Mouse (Mus musculus) olfactory bulb, adult 2 months (tissue): ENCODE results near the gene Chka. TPM values are rescaled to one million over a fixed set of nuclear protein-coding genes. Genes with fewer than 3 reads are reported as not detected.

Experiments used
- H3K27ac ChIP-seq: fragments of 200-500 bp; 2 replicates; pipeline ENCODE4 v1.5.1; 2012; ENCODE audit warnings: low read depth, low read length; ENCODE audit not compliant: insufficient read depth
- H3K4me1 ChIP-seq: fragments of 200-500 bp; 2 replicates; pipeline ENCODE4 v1.6.1; 2012; ENCODE audit warnings: low read length; ENCODE audit not compliant: control insufficient read depth, insufficient read depth
- H3K4me3 ChIP-seq: fragments of 200-500 bp; 2 replicates; pipeline ENCODE4 v1.5.1; 2012; ENCODE audit warnings: mild to moderate bottlenecking, low read depth, low read length, moderate library complexity; ENCODE audit not compliant: insufficient read depth
- CTCF ChIP-seq: fragments of 200-500 bp; IDR thresholded peaks from 2 replicates; pipeline ENCODE4 v1.5.1; 2012; ENCODE audit warnings: low read depth, mild to moderate bottlenecking, low read length, moderate library complexity; ENCODE audit not compliant: insufficient read depth
- POLR2A ChIP-seq: fragments of 200-500 bp; IDR thresholded peaks from 2 replicates; pipeline ENCODE4 v1.6.1; 2012; ENCODE audit warnings: mild to moderate bottlenecking, low read depth, low read length, moderate library complexity; ENCODE audit not compliant: insufficient read depth
- WGBS: fragments of 180-500 bp; shearing (Covaris S2); methylation state at CpG from one replicate; pipeline ENCODE4 v1.1.7; 2018; 5-methylcytosine and 5-hydroxymethylcytosine counted together
- polyA plus RNA-seq: library from polyadenylated mRNA; stranded (reverse); fragments of >200 nt; gene quantifications from 2 replicates; pipeline ENCODE4 v1.2.4, GENCODE M21; 2012; ENCODE audit warnings: low replicate concordance; ENCODE audit not compliant: missing spikeins, insufficient read depth, insufficient read length

The Chka gene
- polyA plus RNA-seq, 1 experiment = not detected

DNA sequence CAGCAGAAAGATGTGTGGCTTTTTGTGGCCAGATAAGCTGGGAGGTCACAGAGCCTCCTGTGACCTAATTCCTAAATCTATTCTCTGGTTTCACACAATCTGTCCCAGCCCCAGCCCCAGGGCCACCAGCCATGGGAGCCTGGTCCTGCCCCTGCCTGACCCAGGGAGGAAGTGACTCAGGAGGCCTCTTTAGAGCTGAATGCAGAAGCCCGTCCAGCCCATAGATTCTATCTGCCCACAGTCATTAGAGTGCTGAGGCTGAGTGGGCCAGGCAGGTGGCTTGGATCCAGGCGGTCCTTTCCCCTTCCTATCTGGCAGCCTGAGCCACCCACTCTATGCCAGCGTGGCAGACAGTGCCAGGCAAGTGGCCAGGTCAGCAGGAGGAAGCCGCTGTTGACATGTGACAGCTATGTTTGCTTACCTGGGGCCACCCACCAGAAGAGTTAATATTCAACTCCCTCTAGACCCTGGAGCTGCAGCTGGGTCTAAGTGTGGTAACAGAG is 18.7 kb upstream of the Chka start:
- H3K4me1 ChIP-seq = peaks cover 4% of the 10 kb centered on the region; the same call in 1 of the 2 replicates
- no peak overlapping the region for H3K27ac ChIP-seq
- TF ChIP-seq CTCF (no peak), POLR2A (no peak)
- no peak overlapping the region for H3K4me3 ChIP-seq
- 43% methylated on average over 4 of the region's 4 CpGs for WGBS

DNA sequence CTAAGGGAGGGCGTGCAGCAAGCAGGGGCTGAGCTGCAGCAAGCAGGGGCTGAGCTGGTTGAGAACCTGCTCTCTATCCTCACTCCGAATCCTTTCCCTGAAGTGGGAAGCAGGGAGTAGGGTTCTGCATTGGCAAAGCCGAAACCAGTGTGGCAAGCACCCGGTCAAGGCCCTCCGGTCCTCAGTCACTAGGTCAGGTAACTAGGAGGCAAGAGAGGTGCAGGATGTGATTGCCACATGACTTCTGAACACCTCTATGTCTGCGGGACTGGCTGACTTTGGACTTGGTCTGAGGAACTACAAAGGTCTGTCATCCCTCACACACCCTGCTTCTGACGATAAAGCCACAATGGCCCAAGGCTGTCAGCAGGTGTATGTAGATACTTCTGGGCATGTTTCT is 17.3 kb upstream of the Chka start:
- H3K4me3 ChIP-seq = no peak overlapping the region
- TF ChIP-seq POLR2A (no peak), CTCF (no peak)
- H3K27ac ChIP-seq = no peak overlapping the region
- peaks cover 4% of the 10 kb centered on the region; the same call in 1 of the 2 replicates for H3K4me1 ChIP-seq
- WGBS = 94% methylated on average over 7 of the region's 7 CpGs

DNA sequence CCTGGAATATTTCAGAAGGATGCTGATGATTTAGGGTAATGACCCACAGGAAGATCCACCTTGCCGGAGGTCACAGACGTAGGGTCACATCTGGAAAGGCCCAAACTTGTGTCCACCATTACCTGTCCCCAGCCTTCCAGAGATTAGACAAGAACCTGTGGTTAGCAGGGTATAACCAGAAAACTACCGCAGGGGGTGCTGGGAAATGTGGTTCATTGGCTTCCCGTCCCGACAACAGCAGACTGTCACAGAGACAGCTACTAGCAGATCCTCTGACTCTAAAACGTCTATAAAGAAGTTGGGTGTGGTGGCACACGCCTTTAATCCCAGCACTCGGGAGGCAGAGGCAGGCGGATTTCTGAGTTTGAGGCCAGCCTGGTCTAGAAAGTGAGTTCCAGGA is 14.8 kb upstream of the Chka start:
- no peak overlapping the region for H3K27ac ChIP-seq
- no peak overlapping the region for H3K4me3 ChIP-seq
- 94% methylated on average over 9 of the region's 9 CpGs for WGBS
- H3K4me1 ChIP-seq = peaks cover 4% of the 10 kb centered on the region; the same call in 1 of the 2 replicates
- no peak for TF ChIP-seq POLR2A
- no peak for TF ChIP-seq CTCF

DNA sequence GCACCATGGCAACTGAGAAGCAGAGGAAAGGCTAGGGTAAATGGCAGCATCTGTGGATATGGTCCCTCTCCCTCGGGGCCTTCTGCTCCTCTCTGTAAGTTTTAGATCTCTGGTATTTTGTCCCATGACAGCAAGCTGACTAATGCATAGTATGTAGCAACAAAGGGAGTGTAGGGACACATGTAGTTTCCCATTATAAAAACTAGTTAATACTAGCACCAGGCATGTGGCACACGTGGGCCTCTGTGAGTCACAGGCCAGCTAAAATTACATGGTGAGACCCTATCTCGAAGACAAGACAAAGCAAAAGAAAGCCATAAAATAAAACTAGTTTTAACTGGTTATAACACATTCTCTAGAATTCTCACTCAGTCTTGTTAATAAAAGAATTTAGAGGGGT is 12.6 kb upstream of the Chka start:
- WGBS = 49% methylated on average over 3 of the region's 3 CpGs

GRCm38 (mm10) chr19:3839686-3840085 is 11.9 kb upstream of the Chka start:
- Histone ChIP-seq H3K4me1 (no peaks in the 10 kb centered on the region), H3K4me3 (no peak overlapping the region), H3K27ac (no peak overlapping the region)
- TF ChIP-seq POLR2A (no peak), CTCF (no peak)
- 38% methylated on average over 2 of the region's 2 CpGs for WGBS

More for the DNA sequence above, 12.6 kb upstream of the Chka start:
- Histone ChIP-seq H3K4me1 (no peaks in the 10 kb centered on the region), H3K27ac (no peak overlapping the region), H3K4me3 (no peak overlapping the region)
- TF ChIP-seq POLR2A (no peak), CTCF (no peak)

DNA sequence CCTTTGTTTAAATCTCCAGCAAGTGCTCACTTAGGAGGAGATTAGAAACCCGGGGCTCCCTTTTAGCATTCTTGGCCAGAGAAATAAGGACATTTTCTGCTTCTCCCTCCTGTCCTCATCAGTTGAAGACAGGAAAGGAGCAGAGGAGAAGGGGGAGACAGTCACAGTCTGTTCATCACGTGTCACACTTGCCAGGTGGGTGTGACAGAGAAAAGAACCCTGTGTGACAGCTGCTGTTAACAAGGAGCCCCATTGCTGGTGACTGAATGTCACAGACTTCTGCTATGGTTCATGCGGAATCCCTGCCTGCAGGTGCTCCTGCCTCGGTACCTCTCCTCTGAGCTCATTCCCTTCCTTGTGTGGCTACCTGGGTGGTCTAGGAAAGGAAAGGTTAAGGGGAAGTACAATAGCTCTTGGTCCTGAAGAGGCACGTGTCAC is 11.3 kb upstream of the Chka start:
- no peak overlapping the region for H3K27ac ChIP-seq
- H3K4me1 ChIP-seq = no peaks in the 10 kb centered on the region
- no peak overlapping the region for H3K4me3 ChIP-seq
- 56% methylated on average over 5 of the region's 5 CpGs for WGBS
- TF ChIP-seq POLR2A (no peak), CTCF (no peak)

GRCm38 (mm10) chr19:3840685-3841084 is 10.9 kb upstream of the Chka start:
- Histone ChIP-seq H3K4me1 (no peaks in the 10 kb centered on the region), H3K27ac (no peak overlapping the region), H3K4me3 (no peak overlapping the region)
- 91% methylated on average over 5 of the region's 5 CpGs for WGBS
- TF ChIP-seq POLR2A = no peak
- TF ChIP-seq CTCF = no peak

DNA sequence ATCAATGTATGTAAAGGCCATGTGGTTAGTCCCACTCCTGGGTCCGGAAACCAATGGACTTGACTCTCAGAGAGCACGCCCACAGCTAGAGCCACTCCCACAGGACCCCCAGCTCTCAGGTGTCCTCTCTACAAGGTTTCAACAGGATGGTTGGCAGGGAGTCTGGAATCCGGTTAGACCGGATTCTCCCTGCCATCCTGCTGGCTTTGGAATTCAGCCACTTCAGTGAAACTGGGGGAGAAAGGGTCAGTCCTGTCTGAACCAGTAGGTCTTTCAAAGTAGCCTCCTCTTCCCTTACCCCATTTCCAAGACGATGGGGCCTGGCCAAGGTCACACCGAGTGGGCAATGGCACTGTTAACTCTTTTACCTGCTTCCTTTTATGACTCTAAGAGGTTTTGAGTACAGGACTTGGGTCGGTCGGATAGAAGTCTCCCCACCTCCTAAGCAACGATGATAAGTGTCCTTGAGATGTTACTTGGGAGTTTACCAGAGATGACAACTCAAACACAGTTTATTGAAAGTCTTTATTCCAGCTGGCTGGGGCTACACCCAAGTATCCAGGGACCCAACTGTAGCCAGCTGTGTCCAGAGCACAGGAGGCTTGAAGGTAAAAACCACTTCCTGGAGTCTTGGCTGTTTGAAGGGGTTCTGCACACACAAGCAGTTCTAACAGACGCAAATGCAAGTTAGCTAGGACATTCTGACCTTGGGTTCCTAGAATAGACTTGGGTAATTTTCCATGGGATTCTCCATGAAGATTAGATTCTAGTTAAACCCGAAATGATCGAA is 9.0 kb upstream of the Chka start:
- TF ChIP-seq CTCF (no peak), POLR2A (no peak)
- Histone ChIP-seq H3K27ac (no peak overlapping the region), H3K4me1 (no peaks in the 10 kb centered on the region), H3K4me3 (no peak overlapping the region)
- WGBS = 68% methylated on average over 12 of the region's 12 CpGs

GRCm38 (mm10) chr19:3843629-3844028 is 7.9 kb upstream of the Chka start:
- 90% methylated on average over 2 of the region's 2 CpGs for WGBS
- TF ChIP-seq POLR2A = no peak
- TF ChIP-seq CTCF = no peak
- Histone ChIP-seq H3K27ac (no peak overlapping the region), H3K4me1 (no peaks in the 10 kb centered on the region), H3K4me3 (no peak overlapping the region)

GRCm38 (mm10) chr19:3844836-3845235 is 6.7 kb upstream of the Chka start:
- Histone ChIP-seq H3K4me1 (no peaks in the 10 kb centered on the region), H3K4me3 (no peak overlapping the region), H3K27ac (no peak overlapping the region)
- WGBS = 97% methylated on average over 1 of the region's 1 CpGs
- TF ChIP-seq POLR2A (no peak), CTCF (no peak)
